In the genomic region with DNA sequence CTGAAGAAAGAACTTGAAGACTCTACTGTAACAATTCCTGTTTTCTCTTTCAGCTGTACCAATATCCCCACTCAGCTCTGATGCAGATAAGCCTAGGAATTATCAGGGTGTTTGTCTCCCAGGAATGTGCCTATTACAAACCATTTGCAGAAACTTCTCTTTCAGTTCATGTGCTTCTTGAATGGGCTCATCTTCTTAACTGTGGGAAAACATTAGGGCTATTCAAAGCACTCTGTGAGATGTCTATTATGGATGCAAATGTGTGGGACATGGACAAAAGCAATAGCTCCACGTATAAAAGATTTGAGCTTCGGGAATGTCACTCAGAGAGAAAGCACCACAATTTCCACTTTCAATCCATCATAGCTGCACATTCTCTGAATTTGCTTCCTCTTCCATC, we compare ENCODE assay signal across 17 mouse cellular contexts.
DNase-seq lines count a peak whose midpoint lies in the region; ATAC-seq lines count a peak whose summit lies in the region.
"Had no signal": no experiment of that assay in that cellular context is flagged by ENCODE, and none has a peak within 500 bp of the region (broad histone marks: within the 10 kb centered on the region; RNA-seq: fewer than 3 reads in every experiment).

No protein-coding gene starts in this region.

- 43% methylated on average over 2 of the region's 2 CpGs for WGBS in forebrain, embryonic 16.5 days
- WGBS in forebrain, embryonic 11.5 days, result 62% methylated on average over 2 of the region's 2 CpGs
- 38% methylated on average over 2 of the region's 2 CpGs for WGBS in midbrain, embryonic 11.5 days
- 26% methylated on average over 2 of the region's 2 CpGs for WGBS in midbrain, embryonic 16.5 days

- H3K9me3 ChIP-seq in forebrain, embryonic 16.5 days (ENCODE audit: control insufficient read depth, low read length), result no peaks in the 10 kb centered on the region
- no peaks in the 10 kb centered on the region for H3K9me3 ChIP-seq in forebrain, embryonic 11.5 days (ENCODE audit: control insufficient read depth, low read length)
- H3K9me3 ChIP-seq in midbrain, embryonic 11.5 days (ENCODE audit: control insufficient read depth, low read length), result no peaks in the 10 kb centered on the region
- H3K9me3 ChIP-seq in midbrain, embryonic 16.5 days (replicated peaks; ENCODE audit: control insufficient read depth, low read length, poor library complexity, severe bottlenecking), result no peaks in the 10 kb centered on the region
- H3K9me3 ChIP-seq: embryonic facial prominence, embryonic 10.5 days; embryonic facial prominence, embryonic 12.5 days; forebrain, embryonic 13.5 days had no signal

- H3K4me2 ChIP-seq in forebrain, embryonic 16.5 days (ENCODE audit: low read length), result no peak overlapping the region
- no peak overlapping the region for H3K4me2 ChIP-seq in forebrain, embryonic 11.5 days (ENCODE audit: low read depth, low read length, severe bottlenecking)
- H3K4me2 ChIP-seq in midbrain, embryonic 11.5 days, result no peak overlapping the region
- H3K4me2 ChIP-seq in midbrain, embryonic 16.5 days (ENCODE audit: low read length), result no peak overlapping the region
- H3K4me2 ChIP-seq: embryonic facial prominence, embryonic 12.5 days; forebrain, embryonic 13.5 days had no signal

- DNase-seq in forebrain, embryonic 11.5 days (ENCODE audit: low spot score), result no peak
- DNase-seq in midbrain, embryonic 11.5 days (ENCODE audit: low spot score, missing footprints), result peak; percentile 75
- no peak for DNase-seq in gastrocnemius, adult 8-10 months (ENCODE audit: low spot score in 2 of 2)
- DNase-seq: adrenal gland, adult 2 months; adrenal gland, postnatal 10 days; adrenal gland, postnatal 25 days; cerebellum, adult 11-12 months; cerebellum, adult 2 months; cerebellum, adult 9-10 months; cerebellum, postnatal 10 days; cerebellum, postnatal 25 days; forebrain, postnatal 0 days had no signal

- H3K36me3 ChIP-seq in forebrain, embryonic 16.5 days (ENCODE audit: control insufficient read depth, insufficient read depth), result no peaks in the 10 kb centered on the region
- no peaks in the 10 kb centered on the region for H3K36me3 ChIP-seq in forebrain, embryonic 11.5 days (ENCODE audit: control insufficient read depth, insufficient read depth, low read length)
- H3K36me3 ChIP-seq in midbrain, embryonic 11.5 days (ENCODE audit: control insufficient read depth, insufficient read depth, low read length), result no peaks in the 10 kb centered on the region
- no peaks in the 10 kb centered on the region for H3K36me3 ChIP-seq in midbrain, embryonic 16.5 days (ENCODE audit: control insufficient read depth, insufficient read depth, low read length)
- H3K36me3 ChIP-seq: embryonic facial prominence, embryonic 10.5 days; embryonic facial prominence, embryonic 12.5 days had no signal

- no peaks in the 10 kb centered on the region for H3K27me3 ChIP-seq in forebrain, embryonic 16.5 days (replicated peaks; ENCODE audit: control insufficient read depth, insufficient read depth, low read length)
- H3K27me3 ChIP-seq in forebrain, embryonic 11.5 days (ENCODE audit: control insufficient read depth, insufficient read depth, low read length), result no peaks in the 10 kb centered on the region
- H3K27me3 ChIP-seq in midbrain, embryonic 11.5 days (ENCODE audit: control insufficient read depth, insufficient read depth, low read length), result no peaks in the 10 kb centered on the region
- H3K27me3 ChIP-seq in midbrain, embryonic 16.5 days (ENCODE audit: control insufficient read depth, insufficient read depth, low read depth, low read length), result no peaks in the 10 kb centered on the region
- H3K27me3 ChIP-seq: embryonic facial prominence, embryonic 12.5 days; forebrain, embryonic 13.5 days had no signal

- peak; percentile 61 for ATAC-seq in forebrain, embryonic 16.5 days
- ATAC-seq in forebrain, embryonic 11.5 days (replicated peaks; ENCODE audit: low FRiP score), result no peak
- ATAC-seq in midbrain, embryonic 11.5 days (ENCODE audit: low FRiP score), result no peak
- no peak for ATAC-seq in midbrain, embryonic 16.5 days
- ATAC-seq: forebrain, embryonic 13.5 days; forebrain, postnatal 0 days had no signal

- no peak overlapping the region for H3K4me3 ChIP-seq in forebrain, embryonic 16.5 days (replicated peaks; ENCODE audit: low read length)
- H3K4me3 ChIP-seq in forebrain, embryonic 11.5 days (ENCODE audit: low read depth, low read length), result no peak overlapping the region
- no peak overlapping the region for H3K4me3 ChIP-seq in midbrain, embryonic 11.5 days (ENCODE audit: low read depth, low read length)
- no peak overlapping the region for H3K4me3 ChIP-seq in midbrain, embryonic 16.5 days (ENCODE audit: low read depth, low read length)
- H3K4me3 ChIP-seq: embryonic facial prominence, embryonic 10.5 days; embryonic facial prominence, embryonic 12.5 days; forebrain, embryonic 13.5 days had no signal

- no peaks in the 10 kb centered on the region for H3K4me1 ChIP-seq in forebrain, embryonic 16.5 days (replicated peaks; ENCODE audit: control insufficient read depth, insufficient read depth, low read length)
- no peaks in the 10 kb centered on the region for H3K4me1 ChIP-seq in forebrain, embryonic 11.5 days (replicated peaks; ENCODE audit: control insufficient read depth, insufficient read depth, low read length)
- no peaks in the 10 kb centered on the region for H3K4me1 ChIP-seq in midbrain, embryonic 11.5 days (ENCODE audit: control insufficient read depth, insufficient read depth, low read length)
- no peaks in the 10 kb centered on the region for H3K4me1 ChIP-seq in midbrain, embryonic 16.5 days (ENCODE audit: control insufficient read depth, insufficient read depth, low read length)
- H3K4me1 ChIP-seq: embryonic facial prominence, embryonic 10.5 days; embryonic facial prominence, embryonic 12.5 days had no signal

- H3K9ac ChIP-seq in forebrain, embryonic 16.5 days (replicated peaks; ENCODE audit: low read depth, low read length), result no peak overlapping the region
- no peak overlapping the region for H3K9ac ChIP-seq in forebrain, embryonic 11.5 days (ENCODE audit: low read length)
- no peak overlapping the region for H3K9ac ChIP-seq in midbrain, embryonic 11.5 days (ENCODE audit: low read length)
- H3K9ac ChIP-seq in midbrain, embryonic 16.5 days (ENCODE audit: low read depth, low read length), result no peak overlapping the region
- H3K9ac ChIP-seq: embryonic facial prominence, embryonic 12.5 days; forebrain, embryonic 13.5 days; forebrain, postnatal 0 days had no signal

- no peak overlapping the region for H3K27ac ChIP-seq in forebrain, embryonic 16.5 days (ENCODE audit: low read length)
- no peak overlapping the region for H3K27ac ChIP-seq in forebrain, embryonic 11.5 days (ENCODE audit: low read depth, low read length)
- no peak overlapping the region for H3K27ac ChIP-seq in midbrain, embryonic 11.5 days (ENCODE audit: low read depth, low read length)
- H3K27ac ChIP-seq in midbrain, embryonic 16.5 days (ENCODE audit: low read length), result no peak overlapping the region
- H3K27ac ChIP-seq: embryonic facial prominence, embryonic 10.5 days; embryonic facial prominence, embryonic 12.5 days; forebrain, embryonic 13.5 days had no signal
